Mouse (Mus musculus) cerebellum, postnatal 25 days (tissue): ENCODE results near the gene Rdh19.
"Not testable (repeated sequence)": the region's sequence is repeated elsewhere in the genome, so short reads cannot be mapped to it uniquely, and the experiment has no call there.

Experiments used
- DNase-seq, 2 experiments: peaks; one replicate each; pipeline ENCODE4 v3.0.0; 2021; ENCODE audit warnings: mixed read lengths in 2 of 2

The Rdh19 gene

DNA sequence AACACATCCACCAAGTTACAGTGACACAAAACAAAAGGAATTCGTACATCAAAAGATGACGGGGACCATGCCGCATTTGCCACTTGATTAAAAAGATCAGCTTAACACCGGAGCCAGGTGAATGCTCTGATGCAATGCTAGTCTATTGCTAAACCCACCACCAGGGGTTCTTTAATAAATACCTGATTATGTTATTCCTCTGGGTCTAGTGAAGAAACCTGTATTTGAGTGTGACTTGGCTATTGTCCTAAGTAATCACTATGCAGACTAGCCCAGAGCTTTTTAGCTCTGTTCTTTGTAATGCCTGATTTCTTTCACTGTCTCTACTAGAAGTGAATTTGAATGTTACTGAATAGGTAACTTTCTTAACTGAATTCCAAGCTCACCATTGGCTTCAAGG is 31.3 kb downstream of the Rdh19 start:
- DNase-seq = no peak

DNA sequence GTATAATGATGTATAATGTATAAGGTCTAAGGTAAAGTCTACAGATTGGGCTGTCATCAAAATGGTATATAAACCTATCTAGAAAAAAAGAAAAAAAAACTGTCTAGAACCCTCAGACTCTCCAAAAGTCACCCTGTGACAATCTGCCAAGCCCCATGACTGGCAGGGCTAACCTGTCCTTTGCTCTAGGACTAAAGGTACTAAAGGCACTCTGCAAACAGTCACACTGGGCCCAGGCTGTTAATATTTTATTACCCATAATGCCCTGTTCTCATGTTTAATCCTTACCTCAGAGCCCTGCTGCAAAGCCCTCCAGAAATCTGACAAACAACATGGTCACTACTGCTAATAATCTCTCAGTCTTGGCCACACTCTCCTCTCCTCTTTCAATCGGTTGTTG is 36.8 kb downstream of the Rdh19 start:
- DNase-seq = no peak

DNA sequence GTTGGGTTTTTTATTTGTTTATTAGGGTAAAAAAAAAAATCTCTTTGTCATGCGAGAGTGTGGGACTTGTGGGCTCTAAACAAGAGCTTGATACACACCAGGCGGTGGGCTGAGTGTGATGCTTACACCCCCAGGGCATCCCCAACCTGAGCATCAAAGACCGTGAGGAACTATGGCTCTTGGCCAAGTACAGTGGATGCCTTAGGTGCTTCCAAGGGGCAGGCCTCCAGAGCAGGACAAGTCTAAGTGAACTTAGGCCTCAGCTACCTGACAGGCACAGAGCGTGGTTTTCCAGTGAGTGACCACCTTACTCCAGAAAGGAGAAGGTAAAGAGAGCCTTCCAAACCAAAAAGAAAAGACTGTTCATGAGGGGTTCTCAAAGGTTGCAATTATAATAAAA is 37.2 kb downstream of the Rdh19 start:
- DNase-seq = no peak

DNA sequence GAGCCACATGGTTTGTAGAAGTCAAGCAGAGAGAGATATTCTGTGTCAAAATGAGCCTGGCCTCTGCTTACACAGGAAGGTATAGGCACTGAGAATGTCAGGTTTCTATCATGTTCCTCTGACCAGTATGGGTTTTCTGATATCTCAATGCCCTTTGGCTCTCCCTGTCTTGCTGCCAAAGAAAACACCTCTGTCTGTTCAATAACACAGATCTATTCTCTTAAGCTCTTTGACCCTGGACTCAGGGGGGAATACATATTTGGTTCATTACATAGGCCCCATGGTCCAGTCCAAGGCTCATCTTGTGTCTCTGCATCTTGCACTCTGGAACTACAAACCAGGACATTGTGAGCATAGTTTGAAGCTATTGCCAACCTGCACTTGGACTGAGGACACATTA is 38.9 kb downstream of the Rdh19 start, which contains the start of gene Rdh7:
Gene Rdh7, minus strand, starts transcription at position 213 of the 400 bp plus-strand sequence.
- DNase-seq = no peak

- DNase-seq = no peak
Observed at GRCm38 (mm10) chr10:127891481-127891880, 41.8 kb downstream of the Rdh19 start.

DNA sequence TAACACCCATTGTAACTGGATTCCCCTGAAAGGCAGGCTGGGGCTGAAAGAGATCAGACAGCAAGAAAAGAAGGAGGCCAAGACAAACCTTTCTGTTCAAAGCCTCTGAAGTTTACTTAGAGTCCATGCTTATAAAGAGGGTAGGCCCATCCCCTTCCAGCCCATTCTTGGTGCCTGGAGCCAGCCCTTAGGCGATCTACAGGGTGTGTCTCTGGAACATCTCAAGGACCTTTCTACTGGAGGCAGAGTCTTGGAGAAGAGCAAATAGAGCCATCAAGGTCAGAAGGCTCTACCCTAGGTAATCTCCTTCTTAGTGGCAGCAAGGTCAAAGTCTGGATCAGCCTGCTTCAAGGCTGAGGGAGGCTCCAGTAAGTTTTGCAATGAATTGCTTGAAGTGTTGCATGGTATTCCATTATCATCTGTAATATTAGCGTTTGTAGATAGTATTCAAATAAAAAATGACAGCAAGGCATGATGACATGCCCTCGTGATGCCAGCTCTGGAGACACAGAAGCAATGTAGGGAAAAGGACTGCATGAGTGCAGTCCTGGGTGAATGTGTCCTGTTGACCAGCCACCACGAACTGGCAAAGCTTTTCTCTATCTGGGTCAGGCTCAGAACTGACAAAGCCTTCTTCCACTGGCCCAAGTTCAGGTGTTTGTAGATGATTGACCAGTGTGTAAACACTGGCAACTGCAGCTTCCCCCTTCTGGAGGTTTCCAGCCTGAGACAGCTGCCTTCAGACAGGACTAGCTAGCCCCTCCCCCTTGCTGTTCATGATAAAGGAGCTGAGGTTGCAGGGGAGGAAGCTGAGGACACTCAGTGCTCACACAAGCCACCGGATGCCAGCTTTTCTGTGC is 43.7 kb downstream of the Rdh19 start:
- DNase-seq = not testable (repeated sequence)

GRCm38 (mm10) chr10:127896705-127897104 is 47.0 kb downstream of the Rdh19 start:
- DNase-seq = no peak

GRCm38 (mm10) chr10:127897506-127897905 is 47.8 kb downstream of the Rdh19 start:
- DNase-seq = no peak

- no peak for DNase-seq
Observed at GRCm38 (mm10) chr10:127898218-127898617, 48.5 kb downstream of the Rdh19 start, which contains the start of gene Sdr9c7. Gene Sdr9c7 (plus strand): TSS chr10:127898518.

- no peak for DNase-seq
Observed at GRCm38 (mm10) chr10:127899783-127900182, 50.1 kb downstream of the Rdh19 start.

DNA sequence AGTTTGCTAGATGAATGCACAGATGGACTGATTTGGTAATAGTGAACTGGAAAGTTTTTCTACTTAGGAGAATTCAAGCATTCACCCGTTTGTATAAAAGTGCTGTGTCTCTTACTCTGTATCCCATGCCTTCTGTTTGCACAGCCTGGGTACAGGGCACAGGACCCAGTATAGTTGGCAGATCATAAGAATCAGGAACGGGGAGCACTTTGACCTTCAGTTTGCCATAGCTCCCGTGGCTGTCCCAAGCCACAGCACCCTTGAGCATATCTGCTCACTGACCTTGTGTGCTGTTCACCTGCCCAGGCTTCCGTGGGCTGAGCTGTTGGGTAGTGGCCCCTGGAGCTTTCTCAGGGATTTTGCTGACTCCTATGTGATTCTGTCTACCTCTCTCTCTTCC is 52.0 kb downstream of the Rdh19 start:
- DNase-seq = no peak

DNA sequence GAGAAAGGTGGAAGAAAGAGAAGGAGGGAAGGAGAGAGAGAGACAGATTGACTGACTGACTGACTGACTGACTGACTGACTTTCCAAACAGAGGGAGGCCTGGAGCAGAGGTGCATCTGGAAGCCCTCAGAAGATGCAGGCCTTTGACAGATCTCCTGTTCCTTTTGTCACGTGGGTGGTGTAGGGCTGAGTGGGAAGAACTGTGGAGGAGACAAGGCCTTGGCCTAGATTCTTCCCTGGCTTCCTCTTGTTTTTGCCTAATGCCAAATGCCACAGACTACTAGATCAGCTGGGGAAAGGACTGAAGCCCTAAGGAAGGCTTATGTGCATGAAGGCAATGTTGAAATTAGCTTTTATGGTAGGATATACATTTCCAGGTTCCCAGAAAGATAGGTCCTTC is 53.4 kb downstream of the Rdh19 start:
- no peak for DNase-seq

DNA sequence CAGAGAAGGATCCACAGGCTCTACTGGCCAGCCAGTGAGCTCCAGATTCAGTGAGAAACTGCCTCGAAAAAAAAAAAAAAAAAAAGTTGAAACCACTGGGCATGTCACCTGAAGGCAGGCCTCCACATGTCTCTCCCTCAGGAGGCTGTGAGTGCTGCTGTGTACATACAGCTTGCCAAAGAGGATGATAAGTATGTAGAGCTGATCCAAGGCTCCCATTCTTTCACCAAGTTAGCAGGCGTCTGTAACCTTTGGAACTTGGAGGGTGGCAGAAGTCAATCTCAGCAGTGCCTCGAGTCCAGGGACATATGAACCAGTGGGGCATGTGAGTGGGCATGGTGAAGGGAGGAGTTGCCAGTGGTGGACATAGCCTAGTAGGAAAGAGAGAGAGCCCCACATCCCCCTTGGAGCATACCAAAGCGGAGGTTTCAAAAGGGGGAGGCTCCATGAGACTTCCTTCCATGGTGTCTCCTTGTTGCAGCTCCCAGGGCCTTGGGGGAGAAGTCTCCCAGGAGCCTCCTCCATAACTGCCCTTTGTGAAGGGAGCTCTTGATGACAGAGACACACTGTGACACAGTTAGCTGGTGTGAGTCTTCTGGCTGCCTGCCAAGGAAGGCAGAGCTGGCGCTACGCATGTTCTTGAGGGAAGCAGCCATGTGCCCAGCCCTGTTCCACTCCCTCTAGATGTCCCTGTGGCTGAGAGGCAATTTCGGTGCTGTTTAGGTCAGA is 55.2 kb downstream of the Rdh19 start:
- DNase-seq = peak; percentile 9 to 38

DNA sequence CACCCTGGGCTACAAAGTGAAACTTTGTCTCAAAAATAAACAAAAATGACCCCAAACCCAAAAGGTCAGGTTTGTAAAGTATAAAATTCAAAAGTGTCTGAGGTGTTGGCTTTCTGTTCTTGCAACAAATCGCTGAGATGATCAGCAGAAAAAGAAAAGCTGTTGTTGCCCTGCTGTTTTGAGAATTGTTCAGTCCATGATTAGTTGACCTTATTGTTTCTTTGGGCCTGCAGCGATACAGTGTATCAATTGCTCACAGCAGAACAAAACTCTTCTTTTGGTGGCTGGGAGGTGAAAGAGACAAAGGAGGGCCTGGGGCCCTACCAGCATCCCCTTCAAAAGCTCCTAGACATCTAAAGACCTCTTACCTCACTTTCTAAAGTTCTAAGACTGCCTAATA is 56.4 kb downstream of the Rdh19 start:
- no peak for DNase-seq

- no peak for DNase-seq
Observed at GRCm38 (mm10) chr10:127907386-127907951, 57.7 kb downstream of the Rdh19 start.
